Mouse (Mus musculus): ENCODE data around the gene Tsc22d2. TPM values are rescaled to one million over a fixed set of nuclear protein-coding genes. Genes with fewer than 3 reads are reported as not detected.

Tsc22d2 gene
- total RNA-seq, 2 experiments from 2014 or later, result 22.5 to 28.3 TPM

- no peak for DNase-seq
Observed at GRCm38 (mm10) chr3:58515947-58516601, 101.6 kb downstream of the Tsc22d2 start.

Other genes starting within 250 kb of the Tsc22d2 start
- gene Eif2a, start 111.1 kb downstream of the Tsc22d2 start, total RNA-seq (2021), result 10 to 100 TPM; 48.2 to 50.7 TPM
- gene Serp1, start 111.2 kb downstream of the Tsc22d2 start, total RNA-seq (2021), result 10 to 100 TPM; 16.5 to 19.4 TPM
- 10 to 100 TPM; 80.2 to 92.4 TPM for gene Selenot, start 161.9 kb downstream of the Tsc22d2 start, total RNA-seq (2021)
- under 1 TPM in 1 of 2 experiments, not detected in 1; 0.23 TPM for gene Erich6, start 222.5 kb downstream of the Tsc22d2 start, total RNA-seq (2021)